Mouse (Mus musculus): ENCODE measurements around the gene Unc13a.

DNA sequence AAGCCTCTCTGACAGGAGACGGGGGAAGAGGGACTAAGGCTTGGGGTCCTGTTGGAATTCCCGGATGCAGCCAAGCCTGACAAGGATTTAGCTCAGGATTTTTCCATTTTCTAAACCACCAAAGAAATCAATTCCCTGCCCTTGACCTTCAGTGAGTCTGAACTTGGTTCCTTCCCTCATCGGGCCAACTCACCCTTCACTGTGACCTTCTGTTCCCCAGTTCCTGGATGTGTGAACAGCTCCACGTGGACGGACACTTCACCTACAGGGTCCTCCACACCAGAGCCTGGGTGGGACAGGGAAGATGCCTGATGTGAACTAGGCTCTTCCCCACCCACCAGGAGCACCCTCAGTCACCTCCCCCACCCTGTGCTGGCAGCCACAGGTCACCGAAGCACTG is 40.8 kb downstream of the Unc13a start:
- TF ChIP-seq GATA1 (IDR thresholded peaks at IDR 0.05; ENCODE audit: low read length) (no peak), TAL1 (IDR thresholded peaks at IDR 0.05; ENCODE audit: low read length) (no peak)

Measured in erythroblast, embryonic 14.5 days (primary cell).